Mouse (Mus musculus) CD4-positive naive resting alpha-beta T cell, adult 76 days (primary cell): ENCODE measurements around the gene Usp53. TPM values are rescaled to one million over a fixed set of nuclear protein-coding genes. Genes with fewer than 3 reads are reported as not detected.

Source experiments
- total RNA-seq: library from RNA; stranded (reverse); gene quantifications from one replicate; pipeline ENCODE4 v1.2.4, GENCODE M21; 2023

The Usp53 gene
- total RNA-seq: 34.5 TPM

GRCm38 (mm10) chr3:122984249-122985182, at the start of gene Usp53:
Gene Usp53 (minus strand): TSS chr3:122984510.

GRCm38 (mm10) chr3:122924009-122924914, 60.0 kb downstream of the Usp53 start, which contains the start of gene 1810037I17Rik:
Gene 1810037I17Rik (plus strand): TSS chr3:122924203.

GRCm38 (mm10) chr3:122919260-122919659, 65.0 kb downstream of the Usp53 start, which contains the start of gene Gm10959:
Gene Gm10959 (minus strand): TSS chr3:122919360.

GRCm38 (mm10) chr3:122894772-122895171, 89.5 kb downstream of the Usp53 start, which contains the start of gene Fabp2:
Gene Fabp2 (plus strand): TSS chr3:122895072.

Other genes with a start within 250 kb of the Usp53 start
- gene Fabp2, start 89.4 kb downstream of the Usp53 start, total RNA-seq: not detected
- gene Gm10959, start 65.2 kb downstream of the Usp53 start, total RNA-seq: not detected
- gene 1810037I17Rik, start 60.3 kb downstream of the Usp53 start, total RNA-seq: 23.5 TPM
- not detected for gene Myoz2, start 50.5 kb upstream of the Usp53 start, total RNA-seq